Mouse (Mus musculus): Measurements from ENCODE around the gene Fbxo31. TPM values are rescaled to one million over a fixed set of nuclear protein-coding genes. Genes with fewer than 3 reads are reported as not detected.

Fbxo31 gene
- polyA plus RNA-seq, 1 experiment from 2014 or later: 37.5 TPM

DNA sequence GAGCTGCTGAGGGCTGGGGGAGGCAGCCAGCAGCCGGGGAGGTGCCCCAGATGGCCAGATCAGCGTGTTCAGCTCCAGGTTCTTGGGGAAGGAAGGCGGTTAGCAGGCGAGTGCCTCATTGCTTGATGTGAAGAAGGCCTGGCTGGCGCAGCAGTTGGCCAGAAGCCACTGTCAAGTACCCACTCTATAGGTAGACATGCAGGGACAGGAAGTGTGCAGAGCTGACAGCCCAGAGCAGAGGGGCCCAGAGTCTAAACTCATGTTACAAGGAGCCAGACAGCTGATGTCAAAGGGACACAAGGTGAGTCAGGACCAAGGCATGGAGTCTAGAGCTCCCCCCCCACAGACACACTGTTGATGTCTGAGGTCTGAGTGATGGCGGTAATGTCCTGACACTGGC lies 28.6 kb downstream of the Fbxo31 start:
- Histone ChIP-seq H3K4me3 (ENCODE audit: low read length) (no peak overlapping the region), H3K27ac (ENCODE audit: low read depth, low read length) (no peak overlapping the region), H3K4me1 (ENCODE audit: control insufficient read depth, insufficient read depth, low read depth, low read length) (no peaks in the 10 kb centered on the region), H3K27me3 (replicated peaks; ENCODE audit: control insufficient read depth, insufficient read depth, low read length) (no peaks in the 10 kb centered on the region), H3K36me3 (ENCODE audit: control insufficient read depth, insufficient read depth, low read length) (peaks cover 35% of the 10 kb centered on the region), H3K9me3 (ENCODE audit: control insufficient read depth, low read length) (no peaks in the 10 kb centered on the region), H3K9ac (ENCODE audit: low read depth, low read length) (no peak overlapping the region), H3K4me2 (ENCODE audit: low read length) (no peak overlapping the region)
- WGBS: 85% methylated on average over 6 of the region's 6 CpGs
- ATAC-seq: no peak

DNA sequence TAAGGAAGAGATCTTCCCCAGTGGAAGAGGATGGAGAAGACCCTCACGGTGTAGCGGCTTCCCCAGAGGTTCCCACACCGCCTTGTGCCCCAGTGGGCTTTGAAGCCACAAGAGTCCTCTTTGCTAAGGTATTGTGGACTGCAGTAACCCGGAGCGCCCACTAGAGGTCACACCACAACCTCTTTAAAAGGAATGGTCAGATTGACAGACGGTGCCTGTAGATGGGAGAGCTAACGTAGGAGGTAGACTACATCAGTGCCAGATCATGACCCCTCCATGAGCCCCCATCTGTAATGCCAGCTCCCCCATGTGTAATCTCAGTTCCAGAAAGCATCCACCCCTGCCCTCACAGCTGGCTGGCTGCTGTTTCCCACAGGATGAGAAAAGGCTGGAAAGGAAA lies 31.5 kb downstream of the Fbxo31 start:
- no peaks in the 10 kb centered on the region for H3K27me3 ChIP-seq (replicated peaks; ENCODE audit: control insufficient read depth, insufficient read depth, low read length)
- no peak overlapping the region for H3K9ac ChIP-seq (ENCODE audit: low read depth, low read length)
- H3K9me3 ChIP-seq (ENCODE audit: control insufficient read depth, low read length): 0 out of 2 replicates have a peak, but pooled peaks cover 3% of the 10 kb centered on the region
- no peak overlapping the region for H3K4me2 ChIP-seq (ENCODE audit: low read length)
- no peaks in the 10 kb centered on the region for H3K4me1 ChIP-seq (ENCODE audit: control insufficient read depth, insufficient read depth, low read depth, low read length)
- no peak overlapping the region for H3K27ac ChIP-seq (ENCODE audit: low read depth, low read length)
- peak; percentile 61 for ATAC-seq
- 8% methylated on average over 7 of the region's 7 CpGs for WGBS
- H3K36me3 ChIP-seq (ENCODE audit: control insufficient read depth, insufficient read depth, low read length): peaks cover 15% of the 10 kb centered on the region
- H3K4me3 ChIP-seq (ENCODE audit: low read length): no peak overlapping the region

DNA sequence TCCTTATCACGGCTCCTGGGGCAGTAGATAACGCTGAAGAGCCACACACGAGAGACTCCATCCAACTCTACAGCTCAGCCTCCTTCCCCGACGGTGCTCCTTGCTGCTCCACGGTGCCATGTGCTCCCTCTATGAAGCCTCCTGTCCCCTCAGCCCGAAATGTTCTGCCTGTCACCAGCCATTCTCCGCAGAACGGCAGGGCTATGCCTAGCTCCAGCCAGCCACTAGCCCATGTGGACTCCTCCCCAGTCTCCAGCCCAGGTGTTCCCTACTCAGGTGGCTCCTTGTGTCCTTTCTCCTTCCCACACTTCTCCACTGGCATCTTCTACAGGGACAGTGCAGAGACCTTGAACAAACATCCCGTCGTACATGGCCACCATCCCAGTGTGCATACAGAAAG lies 33.7 kb downstream of the Fbxo31 start:
- Histone ChIP-seq H3K4me1 (ENCODE audit: control insufficient read depth, insufficient read depth, low read depth, low read length) (no peaks in the 10 kb centered on the region), H3K27ac (ENCODE audit: low read depth, low read length) (no peak overlapping the region), H3K4me2 (ENCODE audit: low read length) (no peak overlapping the region), H3K9me3 (ENCODE audit: control insufficient read depth, low read length) (0 out of 2 replicates have a peak, but pooled peaks cover 3% of the 10 kb centered on the region), H3K4me3 (ENCODE audit: low read length) (no peak overlapping the region), H3K9ac (ENCODE audit: low read depth, low read length) (no peak overlapping the region), H3K36me3 (ENCODE audit: control insufficient read depth, insufficient read depth, low read length) (0 out of 2 replicates have a peak, but pooled peaks cover 4% of the 10 kb centered on the region), H3K27me3 (replicated peaks; ENCODE audit: control insufficient read depth, insufficient read depth, low read length) (no peaks in the 10 kb centered on the region)
- ATAC-seq: no peak
- WGBS: 78% methylated on average over 11 of the region's 11 CpGs

DNA sequence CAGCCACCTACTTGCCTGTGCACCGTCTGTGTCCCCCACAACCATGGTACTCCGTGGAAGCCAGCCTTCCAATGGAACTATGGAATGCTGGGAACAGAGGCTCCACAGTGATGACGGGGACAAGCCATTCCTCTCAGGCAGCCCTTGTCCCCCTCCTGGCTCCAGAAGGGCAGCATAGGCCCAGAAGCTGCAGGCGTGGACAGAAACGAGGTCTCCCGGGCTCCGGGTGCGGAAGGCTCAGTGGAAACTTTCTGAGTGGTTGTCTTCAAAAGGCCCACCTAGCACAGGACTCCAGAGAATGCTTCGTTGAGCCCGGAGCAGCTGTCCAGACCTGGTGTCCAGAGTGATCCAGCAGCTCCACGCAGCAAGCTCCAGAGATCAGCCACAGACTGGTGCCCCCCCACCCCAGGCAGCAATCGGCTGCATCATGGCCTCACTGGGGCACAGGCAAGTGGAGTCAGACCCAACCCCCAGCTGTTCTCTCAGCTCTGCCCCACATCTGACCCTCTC lies 34.3 kb downstream of the Fbxo31 start, which contains the start of gene 1700018B08Rik:
Gene 1700018B08Rik, minus strand, starts transcription at position 45 of the 510 bp plus-strand sequence.
- H3K27ac ChIP-seq (ENCODE audit: low read depth, low read length): no peak within 1 kb of the TSS
- H3K4me1 ChIP-seq (ENCODE audit: control insufficient read depth, insufficient read depth, low read depth, low read length): no peaks in the 10 kb centered on the region
- H3K9me3 ChIP-seq (ENCODE audit: control insufficient read depth, low read length): 0 out of 2 replicates have a peak, but pooled peaks cover 3% of the 10 kb centered on the region
- no peak for ATAC-seq
- H3K9ac ChIP-seq (ENCODE audit: low read depth, low read length): no peak within 1 kb of the TSS
- WGBS: 87% methylated on average over 12 of the region's 12 CpGs
- no peaks in the 10 kb centered on the region for H3K27me3 ChIP-seq (replicated peaks; ENCODE audit: control insufficient read depth, insufficient read depth, low read length)
- H3K4me3 ChIP-seq (ENCODE audit: low read length): no peak within 1 kb of the TSS
- H3K36me3 ChIP-seq (ENCODE audit: control insufficient read depth, insufficient read depth, low read length): no peaks in the 10 kb centered on the region
- H3K4me2 ChIP-seq (ENCODE audit: low read length): no peak within 1 kb of the TSS

DNA sequence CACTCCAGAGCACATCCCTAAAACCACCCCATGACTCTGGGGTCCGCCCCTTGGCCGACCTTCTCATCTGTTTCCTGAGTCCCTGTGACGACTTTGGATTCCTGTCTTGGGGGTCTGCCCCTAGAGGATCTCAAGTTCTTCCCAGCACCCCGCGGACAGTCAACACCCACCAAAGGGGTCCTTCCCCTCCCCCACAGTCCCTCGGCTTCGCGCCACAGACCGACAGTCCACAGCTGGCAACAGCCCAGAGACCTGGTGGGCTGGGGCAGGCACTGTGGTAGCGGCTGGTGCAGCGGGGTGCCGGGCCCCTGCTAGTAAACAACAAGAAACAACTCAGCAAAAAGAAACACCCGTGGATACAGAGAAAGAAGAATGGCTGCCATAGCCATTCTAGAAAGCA lies 35.7 kb downstream of the Fbxo31 start:
- Histone ChIP-seq H3K9ac (ENCODE audit: low read depth, low read length) (no peak overlapping the region), H3K27me3 (replicated peaks; ENCODE audit: control insufficient read depth, insufficient read depth, low read length) (no peaks in the 10 kb centered on the region), H3K4me2 (ENCODE audit: low read length) (no peak overlapping the region), H3K27ac (ENCODE audit: low read depth, low read length) (no peak overlapping the region), H3K4me1 (ENCODE audit: control insufficient read depth, insufficient read depth, low read depth, low read length) (no peaks in the 10 kb centered on the region), H3K4me3 (ENCODE audit: low read length) (no peak overlapping the region), H3K9me3 (ENCODE audit: control insufficient read depth, low read length) (0 out of 2 replicates have a peak, but pooled peaks cover 3% of the 10 kb centered on the region), H3K36me3 (ENCODE audit: control insufficient read depth, insufficient read depth, low read length) (no peaks in the 10 kb centered on the region)
- no peak for ATAC-seq
- 55% methylated on average over 13 of the region's 13 CpGs for WGBS

DNA sequence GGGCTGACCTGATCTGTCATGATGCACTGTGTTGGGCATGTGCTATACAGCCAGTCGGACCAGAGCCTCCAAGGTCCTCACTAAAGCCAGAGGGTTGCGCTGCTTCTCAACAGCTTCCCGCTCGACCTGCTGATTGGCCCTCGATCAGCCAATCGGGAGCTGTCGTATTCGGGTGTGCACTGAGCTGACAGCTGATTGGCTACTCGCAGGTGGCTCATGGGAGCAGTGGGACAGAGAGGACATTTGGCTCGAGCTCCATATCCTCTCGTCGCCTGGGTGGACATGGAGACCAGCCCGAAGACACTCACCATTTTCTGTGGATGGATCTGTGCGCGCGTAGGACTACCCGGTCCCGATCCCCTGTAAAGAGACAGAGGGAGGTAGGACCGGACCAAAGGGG lies 36.7 kb downstream of the Fbxo31 start:
- 84% methylated on average over 19 of the region's 19 CpGs for WGBS
- H3K9me3 ChIP-seq (ENCODE audit: control insufficient read depth, low read length): 0 out of 2 replicates have a peak, but pooled peaks cover 3% of the 10 kb centered on the region
- H3K27me3 ChIP-seq (replicated peaks; ENCODE audit: control insufficient read depth, insufficient read depth, low read length): no peaks in the 10 kb centered on the region
- no peaks in the 10 kb centered on the region for H3K36me3 ChIP-seq (ENCODE audit: control insufficient read depth, insufficient read depth, low read length)
- H3K4me1 ChIP-seq (ENCODE audit: control insufficient read depth, insufficient read depth, low read depth, low read length): no peaks in the 10 kb centered on the region
- H3K9ac ChIP-seq (ENCODE audit: low read depth, low read length): no peak overlapping the region
- H3K4me2 ChIP-seq (ENCODE audit: low read length): no peak overlapping the region
- no peak overlapping the region for H3K27ac ChIP-seq (ENCODE audit: low read depth, low read length)
- H3K4me3 ChIP-seq (ENCODE audit: low read length): no peak overlapping the region
- ATAC-seq: no peak

DNA sequence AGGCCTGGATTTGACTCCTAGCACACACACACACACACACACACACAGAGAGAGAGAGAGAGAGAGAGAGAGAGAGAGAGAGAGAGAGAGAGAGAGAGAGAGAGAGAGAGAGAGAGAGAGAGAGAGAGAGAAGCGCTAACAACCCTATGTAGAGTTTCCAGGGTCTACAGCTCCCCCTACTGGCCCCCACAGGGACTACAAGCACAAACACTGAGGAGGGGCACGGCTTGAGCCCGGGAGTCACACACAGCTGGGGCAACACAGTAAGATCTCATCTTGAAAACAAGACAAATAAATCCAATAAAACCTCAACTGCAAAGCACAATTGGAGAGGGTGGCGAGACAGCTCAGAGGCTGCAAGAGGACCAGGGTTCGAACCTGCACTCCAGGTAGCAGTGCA lies 46.2 kb downstream of the Fbxo31 start:
- Histone ChIP-seq H3K9ac (ENCODE audit: low read depth, low read length) (no peak overlapping the region), H3K4me2 (ENCODE audit: low read length) (no peak overlapping the region), H3K36me3 (ENCODE audit: control insufficient read depth, insufficient read depth, low read length) (no peaks in the 10 kb centered on the region), H3K4me3 (ENCODE audit: low read length) (no peak overlapping the region), H3K27ac (ENCODE audit: low read depth, low read length) (no peak overlapping the region), H3K4me1 (ENCODE audit: control insufficient read depth, insufficient read depth, low read depth, low read length) (no peaks in the 10 kb centered on the region), H3K9me3 (ENCODE audit: control insufficient read depth, low read length) (no peaks in the 10 kb centered on the region), H3K27me3 (replicated peaks; ENCODE audit: control insufficient read depth, insufficient read depth, low read length) (no peaks in the 10 kb centered on the region)
- ATAC-seq: no peak
- 44% methylated on average over 5 of the region's 5 CpGs for WGBS

DNA sequence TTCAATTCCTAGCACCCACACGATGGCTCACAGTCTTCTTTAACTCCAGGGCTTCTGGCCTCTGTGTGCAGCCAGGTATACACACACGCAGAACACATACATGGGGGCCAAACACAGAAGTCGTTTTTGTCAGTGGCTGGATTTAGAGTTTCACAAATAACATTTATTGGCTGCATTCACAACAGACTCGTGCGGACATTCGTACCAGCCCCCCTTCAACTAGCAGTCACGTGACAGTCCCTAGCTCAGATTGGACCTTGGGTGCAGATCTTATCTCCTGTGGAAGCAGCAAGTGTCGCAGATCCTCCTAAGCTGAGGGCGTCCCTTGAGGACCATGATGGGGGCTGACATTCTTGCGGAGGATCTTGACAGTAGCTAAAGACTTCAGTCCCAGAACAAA lies 48.0 kb downstream of the Fbxo31 start:
- Histone ChIP-seq H3K4me3 (ENCODE audit: low read length) (no peak overlapping the region), H3K9me3 (ENCODE audit: control insufficient read depth, low read length) (no peaks in the 10 kb centered on the region), H3K27ac (ENCODE audit: low read depth, low read length) (no peak overlapping the region), H3K4me1 (ENCODE audit: control insufficient read depth, insufficient read depth, low read depth, low read length) (no peaks in the 10 kb centered on the region), H3K4me2 (ENCODE audit: low read length) (no peak overlapping the region), H3K36me3 (ENCODE audit: control insufficient read depth, insufficient read depth, low read length) (no peaks in the 10 kb centered on the region), H3K9ac (ENCODE audit: low read depth, low read length) (no peak overlapping the region), H3K27me3 (replicated peaks; ENCODE audit: control insufficient read depth, insufficient read depth, low read length) (no peaks in the 10 kb centered on the region)
- 84% methylated on average over 10 of the region's 10 CpGs for WGBS
- ATAC-seq: no peak

DNA sequence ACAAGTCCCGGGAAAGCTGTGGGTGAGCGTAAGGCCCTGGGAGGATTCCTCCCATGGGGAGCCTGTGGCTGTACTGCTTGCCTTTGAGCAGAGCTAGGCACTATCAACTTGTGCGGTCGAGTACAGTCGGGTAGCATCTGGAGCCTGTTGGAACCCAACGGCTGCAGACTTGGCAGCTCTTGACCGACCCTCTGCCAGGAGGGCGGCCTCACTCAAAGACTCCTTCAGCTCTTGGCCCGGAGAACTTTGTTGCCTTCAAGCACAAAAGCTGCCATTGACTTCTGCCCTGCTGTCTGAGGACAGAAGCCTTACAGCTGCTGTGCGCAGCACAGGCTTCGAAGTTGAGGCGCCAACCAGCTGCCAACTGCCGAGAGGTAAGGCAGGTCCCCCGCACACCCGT lies 49.8 kb downstream of the Fbxo31 start:
- ATAC-seq: no peak
- Histone ChIP-seq H3K36me3 (ENCODE audit: control insufficient read depth, insufficient read depth, low read length) (no peaks in the 10 kb centered on the region), H3K27me3 (replicated peaks; ENCODE audit: control insufficient read depth, insufficient read depth, low read length) (no peaks in the 10 kb centered on the region), H3K4me1 (ENCODE audit: control insufficient read depth, insufficient read depth, low read depth, low read length) (no peaks in the 10 kb centered on the region), H3K4me2 (ENCODE audit: low read length) (no peak overlapping the region), H3K27ac (ENCODE audit: low read depth, low read length) (no peak overlapping the region), H3K4me3 (ENCODE audit: low read length) (no peak overlapping the region), H3K9me3 (ENCODE audit: control insufficient read depth, low read length) (no peaks in the 10 kb centered on the region), H3K9ac (ENCODE audit: low read depth, low read length) (no peak overlapping the region)
- 86% methylated on average over 15 of the region's 15 CpGs for WGBS

DNA sequence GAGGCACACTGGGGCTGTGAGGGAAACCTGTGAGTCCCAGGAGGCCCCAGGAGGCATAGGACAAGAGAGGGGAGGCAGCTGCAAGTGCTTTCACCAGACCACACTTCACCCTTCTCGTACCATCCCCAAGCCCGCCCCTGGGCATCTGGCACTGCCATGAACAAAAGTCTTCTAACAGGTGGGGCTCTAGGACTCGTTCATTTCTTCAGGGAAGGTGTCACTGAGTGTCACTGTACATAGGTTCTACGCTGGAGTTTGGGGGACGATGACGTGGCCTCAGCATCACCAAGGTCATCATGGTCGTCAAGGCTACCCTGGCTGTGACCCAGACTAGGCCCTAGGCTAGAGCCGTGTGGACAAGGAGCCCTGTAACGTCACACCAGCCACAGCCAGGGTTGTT lies 50.9 kb downstream of the Fbxo31 start:
- Histone ChIP-seq H3K9me3 (ENCODE audit: control insufficient read depth, low read length) (no peaks in the 10 kb centered on the region), H3K4me1 (ENCODE audit: control insufficient read depth, insufficient read depth, low read depth, low read length) (no peaks in the 10 kb centered on the region), H3K27me3 (replicated peaks; ENCODE audit: control insufficient read depth, insufficient read depth, low read length) (no peaks in the 10 kb centered on the region), H3K9ac (ENCODE audit: low read depth, low read length) (no peak overlapping the region), H3K4me2 (ENCODE audit: low read length) (no peak overlapping the region), H3K36me3 (ENCODE audit: control insufficient read depth, insufficient read depth, low read length) (no peaks in the 10 kb centered on the region), H3K4me3 (ENCODE audit: low read length) (no peak overlapping the region), H3K27ac (ENCODE audit: low read depth, low read length) (no peak overlapping the region)
- no peak for ATAC-seq
- WGBS: 83% methylated on average over 9 of the region's 9 CpGs
